Mouse (Mus musculus): ENCODE results near the gene Slco3a1.
"Not testable (repeated sequence)": the region's sequence is repeated elsewhere in the genome, so short reads cannot be mapped to it uniquely, and the experiment has no call there.

Slco3a1 gene

DNA sequence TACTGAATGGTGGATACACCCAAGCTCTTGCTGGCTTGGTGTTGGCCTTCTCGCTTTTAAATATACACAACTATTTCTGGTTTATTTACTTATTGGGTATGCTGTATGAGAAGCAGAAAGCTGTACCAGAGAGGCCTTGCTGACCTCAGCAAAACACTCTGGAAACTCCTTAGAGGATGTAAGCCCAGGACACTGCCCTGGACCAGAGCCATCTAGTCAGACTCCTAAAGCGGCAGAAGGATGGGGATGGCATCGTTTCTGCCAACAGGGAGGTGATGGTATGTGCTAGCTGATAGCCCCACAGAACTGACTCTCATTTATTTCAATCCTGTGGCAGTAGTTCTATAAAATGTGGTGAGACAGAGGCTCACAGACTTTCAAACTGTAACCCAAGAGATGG lies 125.3 kb downstream of the Slco3a1 start:
- no peak for DNase-seq (ENCODE audit: low spot score in 2 of 2)

DNA sequence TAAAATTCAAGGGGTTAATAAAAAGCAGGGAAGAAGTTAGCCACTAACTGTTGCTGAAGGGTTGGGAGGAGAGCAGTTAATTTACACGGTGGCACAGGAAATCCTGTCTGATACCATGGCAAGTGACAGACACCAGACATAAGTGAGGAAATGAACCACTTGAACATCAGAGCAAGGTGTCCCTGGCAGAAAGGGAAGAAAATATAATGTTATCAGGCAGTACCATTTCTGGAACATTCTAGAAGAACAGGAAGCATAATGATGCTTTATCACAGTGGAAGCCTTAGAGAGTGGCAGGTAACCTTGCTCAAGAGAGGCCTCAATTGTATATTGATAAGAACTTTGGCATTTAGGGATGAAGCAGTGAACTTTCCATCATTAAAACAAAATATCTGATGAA lies 127.4 kb downstream of the Slco3a1 start:
- DNase-seq (ENCODE audit: low spot score in 2 of 2), result no peak

DNA sequence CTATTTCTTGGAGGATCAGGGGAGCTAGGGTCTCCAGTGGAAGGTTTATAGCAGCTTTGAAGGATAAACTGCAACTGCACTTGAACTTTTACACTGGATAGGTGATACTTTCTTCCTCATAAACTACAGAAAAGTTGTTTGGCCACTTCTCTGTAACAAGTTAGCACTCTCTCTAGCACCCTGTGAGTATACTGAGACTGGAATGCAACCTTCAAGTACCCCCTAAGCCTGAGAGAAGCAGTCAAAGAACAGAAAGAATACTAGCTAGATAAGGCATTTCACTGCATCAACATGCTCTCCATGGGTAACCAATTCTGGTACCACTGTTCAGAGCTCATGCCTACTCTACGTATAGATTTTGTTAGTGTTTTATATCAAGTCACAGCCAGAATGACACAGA lies 128.6 kb downstream of the Slco3a1 start:
- DNase-seq (ENCODE audit: low spot score in 2 of 2), result no peak

DNA sequence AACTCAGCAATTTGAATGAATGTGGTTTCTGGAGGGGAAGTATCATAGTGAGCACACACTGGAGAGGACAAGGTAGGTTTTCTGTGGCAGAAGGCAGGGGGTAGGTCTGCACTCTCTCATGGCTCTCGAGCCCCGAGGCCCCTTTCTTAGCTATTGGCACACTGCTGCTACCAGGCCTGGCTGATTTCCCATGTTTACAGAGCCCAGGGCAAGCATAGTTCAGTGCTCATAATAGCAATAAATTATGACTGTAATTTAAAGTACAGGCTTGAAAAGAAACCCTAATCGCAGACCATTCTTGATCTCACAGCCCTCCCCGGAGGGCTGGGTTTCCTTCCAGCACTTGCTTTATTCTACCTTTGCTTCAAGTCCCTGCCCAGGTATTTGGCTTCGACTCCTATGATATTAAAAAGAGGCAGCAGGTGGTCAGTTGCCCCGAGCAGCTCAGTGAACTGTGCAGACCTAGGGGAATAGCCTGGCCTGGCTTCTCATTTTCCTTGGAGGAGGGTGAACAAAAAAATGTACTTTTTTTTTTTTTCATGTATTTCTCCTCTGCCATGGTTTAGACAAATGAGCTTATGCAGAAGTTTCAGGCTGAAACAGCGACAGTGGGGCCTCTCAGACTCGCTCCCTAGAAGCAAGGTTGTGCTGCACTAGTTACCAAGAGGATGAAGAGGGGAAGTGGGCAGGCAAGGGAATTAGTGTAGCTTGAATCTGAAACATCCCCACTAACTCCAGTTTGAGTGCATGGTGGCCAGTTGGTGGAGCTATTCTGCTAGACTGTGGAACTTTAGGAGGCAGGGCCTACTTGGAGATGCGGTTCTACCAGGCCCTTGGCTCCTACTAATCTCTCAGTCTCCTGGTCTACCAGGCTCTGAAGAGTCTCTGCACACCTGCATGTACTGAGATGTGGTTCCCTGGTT lies 130.4 kb downstream of the Slco3a1 start:
- no peak for DNase-seq (ENCODE audit: low spot score in 2 of 2)

DNA sequence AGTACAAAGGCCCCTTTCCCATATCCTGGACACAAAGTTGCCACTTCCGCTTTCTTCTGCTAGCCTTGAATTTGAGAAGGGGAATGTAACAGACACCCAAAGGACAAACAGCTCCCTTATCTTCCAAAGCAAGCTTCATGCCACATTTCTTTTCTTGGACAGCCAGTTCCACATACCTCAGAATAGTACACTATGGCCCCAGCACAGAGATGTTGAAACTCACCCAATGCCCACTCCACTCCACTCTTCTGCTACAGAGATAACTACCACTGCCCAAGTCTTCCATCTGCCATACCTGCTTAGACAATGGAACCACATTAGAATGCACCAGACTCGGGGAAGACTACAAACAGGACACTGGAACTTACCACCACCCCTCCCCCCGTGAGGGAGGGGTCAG lies 131.3 kb downstream of the Slco3a1 start:
- no peak for DNase-seq (ENCODE audit: low spot score in 2 of 2)

DNA sequence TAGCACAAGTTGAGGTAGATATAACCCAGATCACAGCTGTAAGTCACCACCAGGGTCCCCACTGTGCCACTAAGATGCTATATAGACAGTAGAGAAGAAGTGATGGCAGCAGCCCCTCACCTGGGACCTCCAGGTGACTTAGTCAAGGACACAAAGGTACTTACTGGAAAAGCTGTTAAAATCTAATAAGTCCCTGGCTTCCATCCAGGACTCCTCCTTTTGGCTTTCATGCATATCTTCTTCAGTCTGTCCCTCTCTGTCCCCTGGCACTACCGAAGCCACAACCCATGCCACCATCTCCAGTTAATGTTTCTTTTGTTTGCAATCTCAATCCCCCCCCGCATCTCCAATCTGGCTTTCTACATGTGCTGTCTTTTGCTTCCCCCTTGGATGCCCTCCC lies 131.8 kb downstream of the Slco3a1 start:
- no peak for DNase-seq (ENCODE audit: low spot score in 2 of 2)

DNA sequence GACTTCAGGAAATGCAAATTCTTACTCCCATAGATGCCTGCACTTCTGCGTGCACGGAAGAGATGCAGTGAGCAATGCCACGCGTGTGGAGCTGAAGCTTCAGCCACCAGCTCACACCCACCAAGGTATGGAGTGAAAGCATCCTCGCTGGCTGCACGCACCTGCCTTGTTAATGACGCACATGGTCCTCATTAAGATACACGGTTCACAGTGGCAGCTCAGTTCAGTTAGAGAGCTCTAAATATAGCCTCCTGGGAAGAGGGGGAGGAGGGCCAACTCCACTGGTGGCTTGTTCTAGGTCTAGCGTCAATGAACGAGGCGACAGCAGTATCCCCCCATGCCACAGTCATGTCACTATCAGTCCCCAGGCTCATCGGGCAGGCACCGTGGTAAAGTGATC lies 132.6 kb downstream of the Slco3a1 start:
- DNase-seq (ENCODE audit: low spot score in 2 of 2), result no peak

DNA sequence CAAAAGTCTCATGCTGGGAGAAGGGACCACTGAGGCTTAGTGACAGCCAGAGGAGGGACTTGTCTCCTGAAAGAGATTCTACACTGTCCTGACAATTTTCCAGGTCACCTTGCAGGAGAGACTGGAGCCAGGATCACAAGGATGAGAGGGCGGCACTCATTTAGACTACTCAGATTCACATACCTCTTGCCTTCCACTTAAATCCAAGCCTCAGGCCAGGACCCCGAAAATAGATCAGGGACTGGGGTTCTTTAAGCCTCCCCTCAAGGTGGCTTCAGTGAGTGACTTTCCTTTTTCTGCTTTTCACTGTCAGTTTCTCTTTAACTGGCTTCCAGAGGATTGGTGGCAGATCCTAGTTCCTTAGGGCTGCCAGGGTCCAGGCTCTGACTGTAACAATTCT lies 133.0 kb downstream of the Slco3a1 start:
- DNase-seq (ENCODE audit: low spot score in 2 of 2), result no peak

DNA sequence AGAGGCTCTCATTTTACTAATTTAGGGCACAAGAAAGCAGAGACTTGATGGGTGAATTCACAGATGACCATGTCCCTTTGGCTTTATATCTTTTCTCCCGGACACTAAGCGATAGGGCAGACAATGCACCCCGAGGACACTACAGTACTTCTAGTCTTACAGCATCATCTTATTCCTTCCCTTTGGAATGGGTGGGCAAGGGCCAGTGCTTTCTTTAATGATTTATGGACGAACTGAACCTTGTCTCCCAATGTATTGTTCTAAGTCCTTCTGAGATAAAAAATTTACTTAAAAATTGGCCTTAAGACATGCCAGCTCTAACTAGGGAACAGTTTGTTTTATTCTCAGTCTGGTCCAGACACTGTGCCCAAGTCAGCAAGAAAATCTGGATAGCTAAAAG lies 134.9 kb downstream of the Slco3a1 start:
- DNase-seq (ENCODE audit: low spot score in 2 of 2), result no peak

DNA sequence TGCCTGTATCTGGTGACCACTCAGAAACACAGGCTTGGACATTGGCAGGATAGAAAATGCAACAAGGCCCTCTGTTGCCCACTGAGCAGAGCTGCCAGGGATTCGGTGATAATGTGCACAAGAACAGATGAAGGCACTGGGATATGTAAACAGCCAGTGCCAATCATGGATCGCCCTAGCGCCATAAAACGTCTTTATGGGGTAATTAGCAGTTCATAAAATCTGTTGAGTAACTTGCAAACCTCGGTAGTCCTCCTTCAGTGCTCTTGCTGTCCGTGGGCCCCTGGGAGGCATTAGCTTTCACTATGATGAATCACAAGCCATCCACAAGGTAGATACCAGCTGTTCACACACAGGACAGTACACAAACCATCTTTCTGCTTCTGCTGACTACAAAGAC lies 137.6 kb downstream of the Slco3a1 start:
- no peak for DNase-seq (ENCODE audit: low spot score in 2 of 2)

DNA sequence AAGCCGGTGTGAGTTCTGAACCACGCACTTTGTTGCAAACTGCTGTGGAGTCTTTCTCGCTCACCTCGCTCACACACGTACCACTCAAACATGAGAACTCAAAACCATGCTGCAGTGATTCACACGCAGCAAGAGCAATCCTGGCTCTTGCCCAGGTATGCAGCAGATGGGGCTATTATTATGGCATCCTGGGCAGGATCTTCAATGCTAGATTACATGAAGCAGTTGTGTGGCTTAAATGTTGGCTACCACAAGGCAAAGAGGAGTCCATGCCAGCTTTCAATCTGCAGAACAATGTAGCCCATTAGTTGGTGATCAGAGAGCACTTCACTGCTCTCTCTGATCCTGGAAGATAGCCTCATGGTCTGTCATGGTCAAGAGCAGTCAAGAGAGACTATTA lies 139.3 kb downstream of the Slco3a1 start:
- DNase-seq (ENCODE audit: low spot score in 2 of 2), result no peak

DNA sequence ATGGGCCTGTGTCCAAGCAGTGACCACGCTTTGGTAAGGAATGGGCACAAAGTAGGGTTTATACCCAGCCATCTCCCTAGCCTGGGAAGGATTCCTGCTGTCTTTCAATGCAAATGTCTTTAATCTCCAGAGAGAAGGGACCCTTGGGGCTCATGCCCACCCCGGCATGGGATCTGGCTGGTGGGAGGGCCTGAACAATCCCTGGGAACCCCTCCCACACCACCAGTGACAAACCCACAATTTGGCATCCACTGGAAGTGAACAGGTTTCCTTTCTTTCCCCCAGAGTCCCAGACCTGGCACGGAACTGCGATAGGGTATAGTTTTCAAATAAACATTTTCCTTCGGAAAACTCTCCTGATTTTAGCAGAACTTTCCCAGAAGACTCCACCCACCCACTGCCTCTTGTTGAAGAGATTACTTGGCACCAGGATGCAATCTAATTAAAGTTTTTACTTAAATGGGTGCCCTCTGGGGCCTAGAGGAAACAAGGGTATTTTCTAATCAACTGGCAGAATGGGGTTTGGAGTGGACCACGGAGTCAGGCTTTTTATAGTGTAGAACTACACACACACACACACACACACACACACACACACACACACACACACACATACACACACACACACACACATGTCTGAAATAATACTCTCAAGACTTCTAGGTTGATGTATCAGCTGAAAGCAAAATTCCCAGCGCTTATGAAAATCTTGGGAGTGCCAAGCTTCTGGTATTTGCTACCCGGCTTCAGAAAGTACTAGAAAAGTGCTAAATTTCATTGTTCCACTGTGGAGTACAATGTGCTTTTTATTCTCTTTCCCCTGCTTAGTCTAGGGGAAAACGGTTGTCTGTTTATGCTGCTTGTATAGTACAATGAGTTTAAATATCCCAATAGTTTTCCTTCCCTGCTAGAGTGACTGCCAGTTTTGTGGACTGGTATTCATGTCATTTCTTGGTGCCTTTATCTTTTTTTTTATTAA lies 140.6 kb downstream of the Slco3a1 start:
- DNase-seq (ENCODE audit: low spot score in 2 of 2), result no peak

DNA sequence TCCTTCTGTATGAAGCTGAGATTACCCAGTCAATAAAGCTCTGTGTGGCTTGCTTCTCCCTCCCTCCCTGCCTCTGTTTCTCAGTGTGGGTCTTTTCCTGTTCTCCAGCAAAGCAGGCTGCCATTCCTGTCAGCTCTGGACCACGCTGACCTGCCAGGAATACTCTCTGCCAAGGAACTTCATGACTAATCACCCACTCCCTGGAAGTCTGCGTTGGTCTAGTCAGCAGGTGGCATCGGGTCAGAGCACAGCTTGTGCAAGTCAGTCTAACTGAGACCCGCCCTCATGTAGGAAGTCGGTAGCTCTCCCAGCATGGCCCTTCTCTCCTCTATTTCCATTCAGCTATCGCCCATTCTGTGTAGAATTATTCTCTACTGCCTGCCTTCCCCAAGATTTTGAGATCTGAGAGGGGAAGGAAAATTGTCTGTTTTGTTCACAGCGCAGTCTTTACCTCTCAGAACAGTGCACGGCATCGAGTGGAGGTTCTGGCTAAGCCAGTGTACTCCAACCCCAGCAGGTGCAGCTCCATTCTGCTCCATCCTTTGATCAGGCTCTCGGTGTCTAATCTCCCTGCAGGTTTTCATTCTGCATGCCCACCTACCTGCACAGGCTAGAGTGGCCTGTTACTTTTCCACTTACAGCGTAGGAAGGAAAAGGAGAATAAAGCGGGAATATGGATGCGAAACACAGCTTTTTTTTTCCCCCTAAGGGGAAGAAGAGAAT lies 145.8 kb downstream of the Slco3a1 start:
- DNase-seq (ENCODE audit: low spot score in 2 of 2), result no peak

DNA sequence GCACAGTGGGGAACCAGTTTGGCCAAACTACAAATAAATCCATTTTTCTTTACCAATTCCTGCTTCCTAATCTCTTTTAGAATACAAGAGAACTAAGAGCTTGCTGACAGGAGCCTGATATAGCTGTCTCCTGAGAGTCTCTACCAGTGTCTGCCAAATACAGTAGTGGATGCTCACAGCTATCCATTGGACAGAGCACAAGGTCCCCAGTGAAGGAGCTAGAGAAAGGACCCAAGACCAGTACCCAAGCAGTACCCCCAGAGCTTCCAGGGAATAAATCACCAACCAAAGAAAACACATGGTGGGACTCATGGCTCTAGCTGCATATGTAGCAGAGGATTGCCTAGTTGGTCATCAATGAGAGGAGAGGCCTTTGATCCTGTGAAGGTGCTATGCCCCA lies 146.7 kb downstream of the Slco3a1 start:
- DNase-seq (ENCODE audit: low spot score in 2 of 2), result not testable (repeated sequence)

DNA sequence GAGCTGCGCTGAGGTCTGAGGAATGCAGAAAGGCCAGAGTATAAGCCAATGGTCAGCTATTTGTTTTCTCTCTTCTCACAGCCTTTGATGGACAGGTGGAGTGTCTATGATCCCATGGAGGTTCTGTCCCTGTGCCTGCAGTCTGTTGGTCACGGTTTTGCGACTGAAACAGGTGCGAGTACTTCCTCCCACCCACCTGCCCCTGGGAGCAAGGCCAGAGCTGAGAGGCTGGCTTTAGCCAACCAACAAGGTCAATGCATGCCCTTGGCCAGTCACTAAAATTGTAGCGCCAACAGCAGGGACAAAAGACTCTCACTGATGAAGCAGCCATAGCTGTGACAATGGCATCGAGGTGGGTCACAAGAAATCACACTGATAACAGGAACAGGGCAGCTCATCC lies 154.9 kb downstream of the Slco3a1 start:
- no peak for DNase-seq (ENCODE audit: low spot score in 2 of 2)

DNA sequence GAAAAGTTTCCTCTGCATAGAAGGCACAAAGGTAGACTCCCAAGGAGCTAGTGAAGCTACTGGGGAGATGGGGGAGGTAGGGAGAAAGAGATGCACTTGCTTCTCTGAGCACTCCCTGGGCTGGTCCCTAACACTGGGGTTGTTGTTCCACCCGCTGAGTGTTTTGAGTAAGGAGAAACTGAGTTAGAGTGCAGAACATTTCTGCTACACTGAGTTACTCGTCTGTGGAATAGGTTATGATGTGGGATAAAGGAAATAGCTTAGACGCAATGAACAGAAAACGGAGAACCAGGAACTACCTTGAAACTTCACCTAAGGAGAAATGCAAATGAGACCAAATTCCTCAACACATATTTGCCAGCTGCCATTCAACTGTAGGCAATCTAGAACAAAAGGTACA lies 155.4 kb downstream of the Slco3a1 start:
- no peak for DNase-seq (ENCODE audit: low spot score in 2 of 2)

DNA sequence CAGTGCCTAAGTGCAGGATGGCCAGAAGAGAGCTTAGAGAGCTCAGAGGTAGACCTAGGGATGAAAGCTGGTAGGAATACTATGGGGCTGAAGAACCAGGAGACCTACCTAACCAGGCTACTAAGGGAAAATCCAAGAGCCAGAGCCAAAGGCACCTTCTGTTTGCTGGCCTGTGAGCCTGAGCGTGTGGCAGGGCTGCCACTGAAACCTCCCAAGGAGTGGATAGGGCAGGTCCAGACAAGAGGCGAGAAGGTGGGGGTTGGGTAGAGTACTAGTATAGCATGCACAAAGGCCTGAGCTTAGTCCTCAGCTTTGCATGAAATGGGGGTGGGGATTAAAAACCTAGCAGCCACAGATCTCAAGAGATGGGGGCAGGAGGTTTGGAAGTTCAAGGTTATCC lies 156.3 kb downstream of the Slco3a1 start:
- DNase-seq (ENCODE audit: low spot score in 2 of 2), result no peak

DNA sequence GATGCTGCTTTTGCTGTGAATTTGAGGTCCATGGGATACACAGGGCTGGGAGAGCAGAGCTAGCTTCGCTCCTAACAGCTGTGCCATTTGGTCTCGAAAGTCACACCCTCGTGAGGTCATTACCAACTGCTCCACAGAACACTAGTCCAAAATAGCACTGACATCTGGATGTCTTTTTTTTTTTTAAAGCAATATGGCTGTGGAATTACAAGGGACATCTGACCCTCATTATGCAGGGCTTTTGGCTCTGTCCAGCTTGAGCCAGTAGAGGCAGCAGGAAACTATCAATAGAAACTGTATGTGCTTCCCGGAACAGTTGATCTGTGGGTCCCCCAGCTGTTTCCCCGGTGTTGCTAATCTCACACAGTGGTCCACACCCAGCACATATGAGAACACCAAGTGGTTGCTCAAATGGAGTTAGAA lies 163.1 kb downstream of the Slco3a1 start:
- DNase-seq (ENCODE audit: low spot score in 2 of 2), result no peak

DNA sequence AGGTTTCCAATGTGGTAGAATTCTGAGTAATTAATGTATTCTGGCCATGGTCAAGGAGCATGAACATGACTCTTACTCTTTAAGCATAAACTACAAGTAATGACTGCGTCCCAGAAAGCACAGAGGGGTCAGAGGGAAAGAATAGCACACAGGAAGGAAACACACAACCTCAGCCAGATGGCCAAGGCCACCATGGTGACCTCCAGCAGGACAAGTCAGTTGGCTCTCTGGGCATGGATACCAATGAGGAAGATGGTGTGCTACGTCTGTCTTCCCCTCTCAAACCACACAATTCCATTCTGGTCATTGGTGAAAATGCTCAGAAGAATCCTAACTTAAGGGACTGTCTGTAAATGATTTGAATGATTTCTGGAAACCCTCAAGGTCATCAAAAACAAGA lies 165.0 kb downstream of the Slco3a1 start:
- no peak for DNase-seq (ENCODE audit: low spot score in 2 of 2)

DNA sequence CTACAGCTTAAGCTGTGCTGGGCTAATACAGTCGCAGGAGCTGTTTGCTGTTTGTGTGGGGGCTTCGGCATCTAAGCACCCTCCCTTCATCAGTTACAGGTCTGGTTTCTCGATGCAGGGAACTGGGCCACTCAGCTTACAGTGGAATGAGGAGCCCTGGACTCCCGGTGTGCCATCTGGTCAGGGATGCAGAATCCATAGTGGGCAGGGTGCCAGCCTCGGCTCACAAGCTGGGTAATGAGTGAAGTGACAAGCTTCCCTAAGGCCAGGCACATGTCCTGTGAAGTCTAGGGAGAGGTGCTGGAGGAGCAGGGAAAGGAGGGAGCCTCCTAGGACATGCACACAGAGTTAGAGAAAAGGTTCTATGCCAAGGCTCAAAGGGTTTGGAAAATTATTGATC lies 168.3 kb downstream of the Slco3a1 start:
- no peak for DNase-seq (ENCODE audit: low spot score in 2 of 2)

DNA sequence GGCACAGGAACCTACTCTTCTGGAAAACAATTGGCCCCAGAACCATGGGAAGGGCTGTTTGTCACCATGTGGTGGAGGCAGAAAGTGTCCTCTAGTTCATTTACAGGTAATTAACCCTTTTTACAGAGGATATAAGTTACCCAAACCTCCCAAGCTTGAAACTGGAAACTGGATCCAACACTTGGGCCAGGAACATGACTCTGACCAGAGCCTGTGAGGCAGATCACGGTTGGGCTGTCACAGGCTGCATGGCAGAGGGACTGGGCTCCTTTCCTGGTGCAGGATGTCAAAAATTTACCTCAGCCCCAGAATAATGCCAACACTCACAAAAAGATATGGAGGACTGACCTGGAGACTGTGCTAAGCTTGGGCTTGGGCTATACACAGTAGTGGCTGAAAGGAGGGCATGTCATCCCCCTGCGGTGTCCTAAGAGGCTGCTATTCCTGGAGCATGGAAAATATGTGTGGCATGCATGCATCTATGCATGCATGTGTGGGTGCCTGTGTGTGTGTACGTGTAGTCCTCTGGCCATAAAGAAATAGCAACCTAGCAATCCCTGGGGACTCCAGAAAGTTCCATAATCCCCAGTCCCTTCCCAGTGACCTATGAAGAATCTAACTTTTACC lies 171.4 kb downstream of the Slco3a1 start:
- no peak for DNase-seq (ENCODE audit: low spot score in 2 of 2)

DNA sequence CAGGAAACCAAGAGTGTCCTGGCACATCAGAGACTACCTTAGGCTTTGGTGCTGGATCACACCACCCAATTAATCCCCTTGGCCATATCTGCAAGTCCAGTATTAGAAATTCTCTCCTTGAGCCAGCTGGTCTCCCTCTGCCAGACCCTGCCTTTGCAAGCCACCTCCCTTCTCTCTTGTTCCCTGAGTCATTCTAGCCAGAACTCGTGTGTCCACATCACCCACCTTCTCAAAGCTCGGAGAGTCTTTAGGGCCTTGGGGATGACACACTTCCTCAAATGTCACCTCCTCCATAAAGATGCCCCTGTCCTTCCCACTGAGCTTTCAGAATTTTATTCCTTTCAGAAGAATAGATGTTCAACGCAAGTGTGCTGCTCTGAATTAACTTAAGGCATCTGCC lies 172.3 kb downstream of the Slco3a1 start:
- DNase-seq (ENCODE audit: low spot score in 2 of 2), result no peak
